Mouse (Mus musculus): ENCODE data around the gene Zfp322a.

Zfp322a gene

DNA sequence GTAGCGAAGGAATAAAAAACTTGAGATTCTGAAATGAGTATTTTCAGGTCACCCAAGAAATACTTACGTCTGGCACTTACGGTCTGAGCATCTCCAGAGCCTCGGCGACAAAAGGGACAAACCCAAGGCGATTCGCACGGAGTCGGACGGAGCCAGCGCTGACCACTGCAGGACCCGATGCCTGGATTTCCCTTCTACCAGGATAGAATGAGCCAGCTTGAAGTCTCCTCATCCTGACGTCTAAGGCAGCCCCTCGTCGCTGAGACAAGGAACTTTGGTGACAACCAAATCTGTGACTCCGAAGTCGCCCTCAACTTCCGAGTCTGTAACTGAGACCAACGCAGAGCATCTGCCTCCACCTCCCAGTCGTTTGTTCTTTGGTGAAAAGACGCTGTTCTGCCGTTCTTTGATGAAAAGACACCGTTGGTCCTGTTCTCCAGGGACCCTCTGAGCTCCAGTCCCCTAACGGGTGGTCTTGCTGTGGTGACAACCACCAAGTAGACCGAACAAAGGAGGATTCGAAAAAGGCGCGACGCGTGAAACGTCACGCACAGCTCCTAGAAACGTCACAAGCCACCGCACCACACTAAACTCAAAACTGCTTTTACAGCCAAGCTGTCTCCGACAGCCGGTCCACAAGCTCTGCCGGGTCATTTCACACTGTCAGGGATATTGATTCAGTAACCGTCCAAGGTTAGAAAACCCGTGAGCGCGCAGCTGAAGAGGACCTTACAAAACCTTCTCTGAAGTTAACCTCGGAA lies 55.9 kb downstream of the Zfp322a start:
- no peak for DNase-seq

DNA sequence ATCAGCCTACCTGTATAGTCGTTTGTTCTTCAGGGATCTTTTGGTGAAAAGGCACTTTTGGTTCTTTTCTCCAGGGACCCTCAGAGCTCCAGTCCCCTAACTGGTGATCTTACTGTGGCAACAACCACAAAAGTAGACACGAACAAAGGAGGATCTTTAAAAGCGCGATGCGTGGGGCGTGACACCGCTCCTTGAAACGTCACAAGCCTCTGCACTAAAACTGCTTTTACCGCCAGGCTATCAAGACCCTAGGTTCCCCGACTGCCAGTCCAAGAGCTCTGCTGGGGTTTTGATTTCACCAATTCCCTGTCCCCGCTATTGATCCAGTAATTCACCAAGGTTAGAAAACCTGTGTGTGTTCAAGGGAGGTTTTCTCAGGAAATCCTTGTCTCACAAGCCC lies 59.0 kb downstream of the Zfp322a start:
- DNase-seq, result no peak

DNA sequence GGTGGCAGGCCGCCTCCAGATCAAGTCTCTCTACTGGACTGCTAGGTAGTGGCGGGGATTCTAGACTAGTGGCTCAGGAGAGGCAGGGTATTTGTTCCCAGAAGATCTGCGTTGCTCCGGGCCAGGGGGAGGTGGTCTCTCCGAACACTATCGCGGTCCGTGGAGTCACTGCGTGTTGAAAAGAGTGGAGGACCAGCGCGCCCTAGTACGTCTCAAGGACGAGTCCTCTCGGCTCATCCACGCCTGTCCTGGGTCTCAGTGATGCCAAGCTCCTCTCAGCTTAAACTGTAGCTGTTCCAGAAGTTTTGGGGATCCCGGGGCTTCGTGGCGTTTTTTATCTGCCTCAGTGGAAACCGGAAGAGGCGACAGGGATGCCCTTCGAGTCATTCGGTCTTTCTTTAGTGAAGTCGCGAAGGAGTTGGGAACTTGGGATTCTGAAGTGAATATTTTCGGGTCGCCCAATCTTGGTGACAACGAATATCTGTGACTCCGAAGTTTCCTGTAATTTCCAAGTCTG lies 59.5 kb downstream of the Zfp322a start:
- peak; percentile 17 for DNase-seq

DNA sequence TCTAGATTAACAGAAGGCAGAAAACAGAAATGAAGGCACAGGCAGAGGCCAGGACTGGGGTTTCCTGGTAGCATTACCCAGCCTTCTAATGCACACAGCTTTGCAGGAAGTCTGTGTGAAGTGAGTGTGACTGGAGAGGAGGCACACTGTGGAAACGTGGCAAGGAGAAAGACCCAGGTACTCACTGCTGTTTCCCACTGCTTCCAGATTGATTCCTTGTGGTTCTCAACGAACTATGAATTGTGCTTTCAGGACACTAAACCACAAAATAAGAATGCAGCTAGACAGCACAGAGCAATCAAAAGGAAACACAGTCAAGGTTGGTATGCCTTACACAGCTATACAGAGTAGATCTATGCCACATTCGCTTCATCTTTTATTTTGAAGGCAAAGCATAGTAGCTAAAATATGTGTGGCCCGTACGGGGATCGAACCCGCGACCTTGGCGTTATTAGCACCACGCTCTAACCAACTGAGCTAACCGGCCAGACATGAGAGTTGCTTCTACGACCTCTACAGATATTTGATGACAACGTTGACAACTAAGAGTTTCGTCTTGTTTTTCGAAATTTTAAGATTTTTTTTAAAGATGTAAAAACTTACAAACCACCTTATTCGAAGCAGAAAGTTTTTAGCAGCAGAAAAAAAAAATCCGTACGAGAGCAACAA lies 60.2 kb downstream of the Zfp322a start:
- DNase-seq, result peak; percentile 19

DNA sequence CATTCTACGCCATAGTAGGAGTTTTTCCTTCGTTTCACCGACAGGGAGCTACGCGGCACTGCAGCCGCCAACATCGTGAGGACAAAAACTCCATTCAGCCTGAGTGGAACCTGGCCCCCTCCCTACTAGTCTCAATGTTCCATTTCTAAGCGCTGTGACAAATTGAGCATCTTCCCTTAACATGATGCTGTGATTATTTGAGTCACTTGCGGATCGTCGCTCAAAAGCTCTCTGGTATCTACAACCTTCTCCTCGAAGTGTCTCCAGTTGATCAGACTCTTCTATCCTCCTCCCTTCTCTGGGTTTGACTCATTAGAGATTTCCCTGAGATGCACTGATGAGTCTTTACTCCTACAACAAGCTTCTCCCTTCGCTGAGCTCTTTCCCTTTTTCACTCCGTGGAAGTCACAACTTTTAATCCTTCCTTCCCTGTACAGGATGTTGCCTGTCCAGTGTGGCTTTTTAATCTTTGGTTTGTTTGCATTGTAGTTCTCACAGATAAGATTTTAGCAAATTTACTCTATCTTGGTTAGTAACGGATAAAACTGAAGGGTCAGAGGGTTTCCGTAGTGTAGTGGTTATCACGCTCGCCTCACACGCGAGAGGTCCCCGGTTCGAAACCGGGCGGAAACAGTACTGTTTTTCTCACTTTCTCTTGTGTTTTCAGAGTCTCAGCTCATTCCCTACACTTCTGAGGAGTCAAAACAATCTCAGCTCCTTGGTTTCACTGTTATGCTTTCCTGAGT lies 61.8 kb downstream of the Zfp322a start:
- DNase-seq, result peak; percentile 53

DNA sequence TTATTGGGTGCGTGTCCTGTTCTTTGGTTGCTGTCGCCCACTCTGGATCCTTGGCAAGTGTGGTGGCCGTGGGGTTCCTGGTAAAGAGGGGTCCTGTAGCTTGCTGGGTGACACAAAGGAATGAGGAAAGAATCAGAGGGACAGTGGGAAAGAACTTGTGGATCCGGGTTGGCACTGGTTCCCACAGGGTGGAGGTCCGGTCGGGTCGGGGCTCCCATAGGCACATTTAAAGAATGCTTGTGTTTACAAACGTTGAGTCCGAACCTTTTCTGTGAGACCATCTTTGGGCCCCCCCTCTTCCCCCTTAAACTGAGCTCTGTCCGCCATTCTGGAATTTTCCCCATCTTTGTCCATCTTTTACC lies 62.3 kb downstream of the Zfp322a start:
- DNase-seq, result no peak
